Mouse (Mus musculus) layer of hippocampus, adult 9-10 months (tissue): Measurements from ENCODE around the gene Nap1l3.

Experiments used
- DNase-seq: peaks from one replicate; pipeline ENCODE4 v3.0.0; 2022; ENCODE audit warnings: low spot score

Gene Nap1l3

GRCm38 (mm10) chrX:122396781-122397581 lies at the start of gene Nap1l3:
Nap1l3 (minus strand) TSS chrX:122397401.
- DNase-seq = peak; percentile 54

- DNase-seq = peak; percentile 2
Observed at GRCm38 (mm10) chrX:122397652-122398051, 451 bp upstream of the Nap1l3 start.
